ENCODE assay signal across 8 mouse cellular contexts in the genomic region with DNA sequence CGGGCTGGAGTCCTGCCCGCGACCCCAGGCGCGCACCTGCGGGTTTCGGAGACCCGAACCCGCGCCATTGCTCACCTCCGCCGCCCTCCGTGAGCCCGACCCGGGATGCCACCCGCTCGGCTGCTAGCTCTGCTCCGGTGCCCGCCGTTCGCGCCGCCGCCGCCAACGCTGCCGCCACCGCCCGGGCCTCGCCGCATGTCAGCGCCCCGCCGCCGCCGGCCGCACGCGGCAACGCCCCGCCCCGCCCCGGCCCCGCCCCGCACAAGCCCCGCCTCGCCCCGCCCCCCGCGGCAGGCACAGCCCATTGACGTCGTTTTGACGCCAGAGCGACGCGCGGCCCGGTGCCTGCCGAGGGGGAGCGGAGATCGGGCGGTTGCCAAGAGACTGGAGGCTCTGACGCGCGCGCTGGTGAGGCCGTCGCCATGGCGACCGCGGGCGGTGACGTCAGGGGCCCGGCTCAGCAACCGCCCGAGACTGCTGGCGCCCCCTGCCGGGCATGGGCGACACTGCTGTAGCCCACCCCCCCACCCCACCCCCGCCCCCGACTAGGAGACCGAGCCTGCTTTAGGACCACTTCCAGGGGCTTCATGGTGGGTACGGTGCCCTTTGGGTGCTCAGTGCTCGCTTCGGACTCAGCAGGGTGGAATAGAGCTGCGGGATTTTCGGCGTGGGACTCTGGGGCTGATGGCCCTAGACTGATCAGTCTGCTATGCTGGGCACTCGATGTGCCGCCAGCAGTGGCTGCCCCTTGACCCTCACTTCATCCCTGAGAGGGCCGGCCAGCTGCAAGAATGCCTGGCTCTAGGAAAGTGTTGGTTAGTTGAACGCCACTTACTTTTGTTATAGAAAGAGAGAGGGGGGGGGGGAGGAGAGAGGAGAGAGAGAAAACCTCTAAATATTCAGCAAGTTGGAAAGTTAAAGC. TPM values are rescaled to one million over a fixed set of nuclear protein-coding genes. Genes with fewer than 3 reads are reported as not detected.
DNase-seq lines count a peak whose midpoint lies in the region; ATAC-seq and TF ChIP-seq lines count a peak whose summit lies in the region.

A gene (minus strand): TSS at position 208 of the 922 bp plus-strand sequence.

- peak; percentile 94 for DNase-seq in A20 (ENCODE audit: low read depth, low spot score)
- peak; percentile 98 for DNase-seq in heart, embryonic 10.5 days (ENCODE audit: low spot score)
- DNase-seq in liver, adult 2 months (ENCODE audit: extremely low read depth, low read depth, low spot score), result peak; percentile 74
- DNase-seq in splenic B cell, adult 2 months (ENCODE audit: low read depth, low spot score), result peak; percentile 99

- TF ChIP-seq POLR2A in bone marrow macrophage, adult 2 months (IDR thresholded peaks at IDR 0.05; ENCODE audit: borderline replicate concordance, low read depth, low read length), result no peak
- peak; percentile 62 for TF ChIP-seq POLR2A in embryonic fibroblast, embryonic 13.5 days (IDR thresholded peaks at IDR 0.05; ENCODE audit: low read depth, low read length)
- peak; percentile 66; the same call in 1 of the 2 replicates for TF ChIP-seq POLR2A in liver, adult 2 months (IDR thresholded peaks at IDR 0.05; ENCODE audit: extremely low read depth, insufficient read depth, low read length)
- peak; percentile 92 for TF ChIP-seq POLR2A in myocyte (IDR thresholded peaks at IDR 0.05; ENCODE audit: insufficient read length, low read depth)

- H3K4me2 ChIP-seq in kidney, embryonic 15.5 days, result peak within 1 kb of the TSS; percentile 81
- H3K4me2 ChIP-seq in myocyte (ENCODE audit: low read depth), result peak within 1 kb of the TSS; percentile 79

- H3K27me3 ChIP-seq in heart, embryonic 10.5 days (ENCODE audit: insufficient read depth, poor library complexity, severe bottlenecking), result no peaks in the 10 kb centered on the region
- no peaks in the 10 kb centered on the region for H3K27me3 ChIP-seq in kidney, embryonic 15.5 days
- H3K27me3 ChIP-seq in liver, adult 2 months (ENCODE audit: control insufficient read depth, insufficient read depth, low read length), result no peaks in the 10 kb centered on the region
- H3K27me3 ChIP-seq in myocyte (ENCODE audit: control insufficient read depth, insufficient read depth, insufficient read length), result no peaks in the 10 kb centered on the region
- H3K27me3 ChIP-seq in splenic B cell, adult 2 months (ENCODE audit: control insufficient read depth, insufficient read depth, low read length, poor library complexity, severe bottlenecking), result no peaks in the 10 kb centered on the region

- H3K4me3 ChIP-seq in bone marrow macrophage, adult 2 months (ENCODE audit: insufficient read depth, low read length), result peak within 1 kb of the TSS; percentile 83
- H3K4me3 ChIP-seq in embryonic fibroblast, embryonic 13.5 days (ENCODE audit: insufficient read depth, low read length), result peak within 1 kb of the TSS; percentile 73
- peak within 1 kb of the TSS; percentile 96 for H3K4me3 ChIP-seq in heart, embryonic 10.5 days
- peak within 1 kb of the TSS; percentile 98 for H3K4me3 ChIP-seq in kidney, embryonic 15.5 days (replicated peaks)
- H3K4me3 ChIP-seq in liver, adult 2 months (ENCODE audit: insufficient read depth, low read depth, low read length), result peak within 1 kb of the TSS; percentile 68
- H3K4me3 ChIP-seq in myocyte, result peak within 1 kb of the TSS; percentile 76

- H3K27ac ChIP-seq in bone marrow macrophage, adult 2 months (ENCODE audit: insufficient read depth, low read depth, low read length), result peak within 1 kb of the TSS; percentile 28; the same call in 1 of the 2 replicates
- H3K27ac ChIP-seq in embryonic fibroblast, embryonic 13.5 days (ENCODE audit: insufficient read depth, low read length), result peak within 1 kb of the TSS; percentile 86
- peak within 1 kb of the TSS; percentile 98 for H3K27ac ChIP-seq in heart, embryonic 10.5 days
- peak within 1 kb of the TSS; percentile 95 for H3K27ac ChIP-seq in kidney, embryonic 15.5 days
- peak within 1 kb of the TSS; percentile 84 for H3K27ac ChIP-seq in liver, adult 2 months (replicated peaks; ENCODE audit: insufficient read depth, low read depth, low read length)

- peaks cover 16% of the 10 kb centered on the region for H3K4me1 ChIP-seq in bone marrow macrophage, adult 2 months (ENCODE audit: control insufficient read depth, insufficient read depth, low read length)
- H3K4me1 ChIP-seq in embryonic fibroblast, embryonic 13.5 days (ENCODE audit: control insufficient read depth, insufficient read depth, low read length), result no peaks in the 10 kb centered on the region
- peaks cover 60% of the 10 kb centered on the region for H3K4me1 ChIP-seq in heart, embryonic 10.5 days
- H3K4me1 ChIP-seq in kidney, embryonic 15.5 days, result peaks cover 49% of the 10 kb centered on the region
- H3K4me1 ChIP-seq in liver, adult 2 months (ENCODE audit: control insufficient read depth, insufficient read depth, low read length), result peaks cover 12% of the 10 kb centered on the region

- peak within 1 kb of the TSS; percentile 80 for H3K9ac ChIP-seq in kidney, embryonic 15.5 days
- H3K9ac ChIP-seq in liver, adult 2 months (ENCODE audit: low read depth, low read length), result peak within 1 kb of the TSS; percentile 78

- peaks cover 9% of the 10 kb centered on the region for H3K36me3 ChIP-seq in heart, embryonic 10.5 days
- peaks cover 9% of the 10 kb centered on the region for H3K36me3 ChIP-seq in kidney, embryonic 15.5 days
- H3K36me3 ChIP-seq in liver, adult 2 months (ENCODE audit: control insufficient read depth, insufficient read depth, low read length), result peaks cover 4% of the 10 kb centered on the region; the same call in 1 of the 2 replicates
- peaks cover 7% of the 10 kb centered on the region for H3K36me3 ChIP-seq in myocyte (ENCODE audit: control insufficient read depth, insufficient read depth)
- peaks cover 5% of the 10 kb centered on the region for H3K36me3 ChIP-seq in splenic B cell, adult 2 months (ENCODE audit: control insufficient read depth, insufficient read depth, low read length, poor library complexity, severe bottlenecking)

- WGBS in heart, embryonic 10.5 days, result under 1% methylated on average over 92 of the region's 92 CpGs
- under 1% methylated on average over 68 of the region's 92 CpGs for WGBS in kidney, embryonic 15.5 days
- 2% methylated on average over 84 of the region's 92 CpGs for WGBS in liver, adult 2 months

- peak; percentile 90 for TF ChIP-seq CTCF in bone marrow macrophage, adult 2 months (IDR thresholded peaks at IDR 0.05; ENCODE audit: low read depth, low read length)
- TF ChIP-seq CTCF in embryonic fibroblast, embryonic 13.5 days (IDR thresholded peaks at IDR 0.05; ENCODE audit: borderline replicate concordance, insufficient read depth, low read length), result peak; percentile 34; the same call in 1 of the 2 replicates
- TF ChIP-seq CTCF in liver, adult 2 months (IDR thresholded peaks at IDR 0.05; ENCODE audit: low read depth, low read length), result peak; percentile 66

- peak within 1 kb of the TSS; percentile 66 for H3ac ChIP-seq in myocyte (ENCODE audit: control insufficient read depth, insufficient read length)

- peaks cover 18% of the 10 kb centered on the region; the same call in 1 of the 2 replicates for H3K79me2 ChIP-seq in liver, adult 2 months (ENCODE audit: control insufficient read depth, insufficient read depth, low read length)
- H3K79me2 ChIP-seq in myocyte (ENCODE audit: control insufficient read depth, insufficient read depth), result peaks cover 40% of the 10 kb centered on the region

- peak; percentile 93 for ATAC-seq in kidney, embryonic 15.5 days (replicated peaks; ENCODE audit: low FRiP score)

- H3K9me3 ChIP-seq in heart, embryonic 10.5 days, result no peaks in the 10 kb centered on the region
- H3K9me3 ChIP-seq in kidney, embryonic 15.5 days (replicated peaks), result no peaks in the 10 kb centered on the region

TF ChIP-seq in myocyte, 11 proteins besides CTCF, POLR2A, EP300 and RAD21:
- TF ChIP-seq REST (IDR thresholded peaks at IDR 0.05; ENCODE audit: insufficient read depth, insufficient read length) (no peak), MAX (IDR thresholded peaks at IDR 0.05; ENCODE audit: low read depth) (no peak), E2F4 (IDR thresholded peaks at IDR 0.05; ENCODE audit: insufficient read depth) (no peak), TCF12 (IDR thresholded peaks at IDR 0.05; ENCODE audit: insufficient read depth, poor library complexity, severe bottlenecking) (no peak), USF1 (IDR thresholded peaks at IDR 0.05; ENCODE audit: low read depth) (no peak), MYOG (IDR thresholded peaks at IDR 0.05; ENCODE audit: control insufficient read depth in 1 of 3, insufficient read depth in 1 of 3, insufficient read length in 2 of 3, low read depth in 2 of 3) (peak in 1 of 3 experiments; percentile 44), CEBPB (IDR thresholded peaks at IDR 0.05; ENCODE audit: insufficient read depth, poor library complexity, severe bottlenecking) (no peak), MYOD1 (IDR thresholded peaks at IDR 0.05; ENCODE audit: control insufficient read depth in 1 of 3, insufficient read length in 2 of 3, low read depth in 2 of 3) (peak in 1 of 3 experiments; percentile 12), POLR2AphosphoS2 (IDR thresholded peaks at IDR 0.05; ENCODE audit: insufficient read length, low read depth) (peak; percentile 73)

RNA-seq across cellular contexts. Expression of the gene that starts here (rescaled TPM):
- polyA plus RNA-seq in bone marrow macrophage, adult 2 months (2012; ENCODE audit: insufficient read depth, insufficient read length, missing spikeins), result 24.8 and 25.7 TPM in 2 replicates
- 15.5 and 18.1 TPM in 2 replicates for polyA plus RNA-seq in embryonic fibroblast, embryonic 13.5 days (2011; ENCODE audit: insufficient read length, low read depth, missing spikeins)
- 20.9 and 22.0 TPM in 2 replicates for polyA plus RNA-seq in heart, embryonic 10.5 days (2016; fragmentation: Nextera tagmentation; extraction: Ambion mirVana)
- 17.5 and 18.5 TPM in 2 replicates for polyA plus RNA-seq in kidney, embryonic 15.5 days (2015; fragmentation: Nextera tagmentation; extraction: Ambion mirVana)
- 2.7 and 6.6 TPM in 2 replicates for total RNA-seq in liver, adult 2 months (2014; rRNA removed)
- polyA plus RNA-seq in liver, adult 2 months (2012; rRNA removed), result 8.0 and 10.5 TPM in 2 replicates
- 37.1 TPM for polyA plus RNA-seq in myocyte (2012; fragmentation: generic; extraction: Trizol)

Comparison
In these comparisons a context has a peak if more than half of its experiments do, and no peak if none do; other contexts are left out.
1. Peak in every context shown above with its lines: DNase-seq, ATAC-seq, H3K4me3 ChIP-seq and H3K27ac ChIP-seq.
2. H3K27ac ChIP-seq: peak in every context shown above with its lines; median percentile 98 in heart, embryonic 10.5 days; 95 in kidney, embryonic 15.5 days; 86 in embryonic fibroblast, embryonic 13.5 days; 84 in liver, adult 2 months; 28 in bone marrow macrophage, adult 2 months.
3. CTCF ChIP-seq: peak in every context shown above with its lines; median percentile 90 in bone marrow macrophage, adult 2 months; 66 in liver, adult 2 months; 34 in embryonic fibroblast, embryonic 13.5 days.